Mouse (Mus musculus): ENCODE measurements at regions not wholly inside any gene's neighbourhood (a gene's known extent, or its start where the extent isn't known, plus 50 kb on each side); places are given as distances from the start of the nearest gene placed in this dataset.

DNA sequence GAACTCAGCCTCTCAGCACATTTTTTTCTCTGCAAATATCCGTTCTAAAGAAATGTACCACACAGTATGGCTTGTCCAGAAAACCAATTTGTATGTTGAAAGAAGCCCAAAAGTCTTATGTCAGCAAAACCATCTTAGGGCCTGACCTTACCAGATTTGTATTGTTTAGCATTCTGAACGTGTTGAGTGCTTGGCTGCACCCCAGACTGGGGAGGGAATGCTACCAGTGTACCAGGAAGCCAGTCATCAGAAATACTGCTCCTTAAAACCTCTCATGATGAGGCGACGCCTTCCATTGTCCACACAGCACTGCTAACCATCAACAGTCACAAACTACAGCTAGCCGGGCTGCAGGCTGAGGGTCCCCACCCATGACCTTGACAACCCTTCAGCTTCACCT, 148.3 kb upstream of the Irx5 start:
- no peak for DNase-seq

DNA sequence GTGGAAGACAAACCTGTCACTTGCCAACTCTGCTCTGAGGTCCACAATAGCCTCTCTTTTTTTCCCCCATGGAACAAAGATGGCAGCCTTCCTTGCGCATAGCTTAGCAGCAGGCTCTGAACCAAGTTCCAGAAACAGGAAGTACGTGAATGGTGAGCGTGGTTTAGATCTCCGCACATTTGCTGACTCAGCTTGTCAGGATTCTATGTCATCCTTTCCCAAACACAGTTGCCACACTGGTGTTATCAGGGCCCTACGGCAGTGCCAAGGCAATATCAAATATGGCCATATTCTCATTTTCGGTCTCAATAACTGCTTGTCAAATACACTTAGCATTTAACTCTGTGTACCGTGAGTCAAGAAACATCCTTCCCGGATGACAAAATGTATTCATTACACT, 161.8 kb upstream of the Irx5 start:
- no peak for DNase-seq

DNA sequence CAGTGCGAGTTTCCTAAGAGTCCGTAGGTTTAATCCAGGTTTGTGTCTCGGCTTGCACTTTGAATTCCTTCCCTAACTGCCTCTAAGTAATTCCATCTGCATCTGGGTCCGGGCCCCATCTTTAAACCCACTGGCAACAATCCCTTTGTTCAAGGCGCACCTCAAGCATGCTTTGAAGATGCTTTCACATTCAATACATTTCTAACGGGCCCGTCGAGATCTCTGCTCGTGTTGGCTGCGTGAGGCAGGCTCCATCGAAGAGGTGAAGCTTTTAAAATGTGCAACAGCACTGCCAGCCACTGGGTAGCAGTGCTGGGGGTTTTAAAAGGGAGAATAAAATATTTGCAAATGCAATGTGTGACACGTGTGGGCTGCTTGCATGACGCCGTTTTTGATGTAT, 163.4 kb upstream of the Irx5 start:
- no peak for DNase-seq

DNA sequence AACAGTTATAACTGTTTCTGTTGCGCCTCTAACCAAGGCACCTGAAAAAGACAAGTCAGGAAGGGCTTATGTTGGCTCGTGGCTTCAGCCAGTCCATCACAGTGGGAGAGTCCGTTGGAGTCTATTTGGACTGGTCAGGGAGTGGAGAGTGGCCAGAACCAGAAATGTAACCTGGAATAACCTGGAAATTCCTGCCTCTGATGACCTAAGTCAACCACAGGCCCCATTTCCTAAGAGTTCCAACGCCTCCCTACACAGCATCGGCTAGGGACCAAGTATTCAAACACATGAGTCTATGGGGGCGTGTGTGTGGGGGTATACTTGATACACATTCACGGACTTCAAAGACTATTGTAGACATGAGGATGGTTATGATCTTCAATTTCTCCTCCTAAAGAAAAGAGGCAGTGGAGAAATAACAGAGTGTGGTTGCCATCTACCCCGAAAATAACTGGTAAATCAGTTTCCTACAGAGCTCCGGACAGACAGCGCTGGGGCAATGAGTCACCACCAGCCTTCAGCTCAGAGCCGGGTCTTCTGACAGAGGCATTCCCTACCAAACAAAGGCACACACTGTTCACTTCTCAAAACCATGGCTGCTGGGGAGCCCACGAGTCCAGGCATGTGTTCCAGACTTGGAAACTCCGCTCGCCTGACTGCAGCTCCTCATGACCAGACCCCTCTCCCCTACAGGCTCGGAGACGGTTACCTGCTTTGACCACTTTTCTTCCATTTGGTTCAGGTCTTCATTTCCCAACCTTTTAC, 167.0 kb upstream of the Irx5 start:
- no peak for DNase-seq

DNA sequence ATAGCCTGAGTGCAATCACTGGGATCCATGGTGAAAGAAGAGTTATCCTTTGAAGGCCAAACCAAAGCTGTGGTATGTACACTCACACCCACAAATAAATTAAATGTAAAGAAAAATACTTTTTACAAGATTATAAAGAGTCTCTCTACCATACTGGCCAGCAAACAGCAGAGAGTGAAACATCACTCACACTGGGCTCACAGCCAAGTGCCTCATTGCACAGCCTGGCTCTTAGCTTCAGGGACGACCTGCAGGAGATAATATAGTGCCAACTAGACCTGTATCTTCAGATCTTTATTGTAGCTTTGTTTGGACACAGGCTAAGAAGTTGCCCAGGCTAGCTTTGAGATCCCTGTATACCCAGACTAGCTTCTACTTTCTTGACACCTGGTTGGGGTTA, 174.1 kb upstream of the Irx5 start:
- no peak for DNase-seq

DNA sequence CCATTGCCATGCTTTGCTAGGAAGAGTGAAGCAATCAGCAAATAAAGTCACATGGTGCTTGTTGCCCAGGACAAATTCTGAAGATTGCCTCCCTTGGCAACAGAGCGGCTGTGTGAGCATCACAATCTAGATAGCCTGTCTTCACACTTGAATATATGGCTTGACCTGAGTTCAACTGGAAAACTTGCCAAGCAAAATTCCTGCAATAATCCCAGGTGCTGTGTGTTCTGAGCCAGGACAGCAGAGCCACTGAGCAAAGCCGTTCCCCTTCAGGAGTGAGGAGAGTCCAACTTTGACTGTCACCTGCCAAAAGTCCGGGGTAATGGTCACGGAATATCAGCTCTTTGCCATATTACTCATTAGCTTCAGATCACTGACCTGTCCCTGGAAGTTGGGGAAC, 176.8 kb upstream of the Irx5 start:
- no peak for DNase-seq

DNA sequence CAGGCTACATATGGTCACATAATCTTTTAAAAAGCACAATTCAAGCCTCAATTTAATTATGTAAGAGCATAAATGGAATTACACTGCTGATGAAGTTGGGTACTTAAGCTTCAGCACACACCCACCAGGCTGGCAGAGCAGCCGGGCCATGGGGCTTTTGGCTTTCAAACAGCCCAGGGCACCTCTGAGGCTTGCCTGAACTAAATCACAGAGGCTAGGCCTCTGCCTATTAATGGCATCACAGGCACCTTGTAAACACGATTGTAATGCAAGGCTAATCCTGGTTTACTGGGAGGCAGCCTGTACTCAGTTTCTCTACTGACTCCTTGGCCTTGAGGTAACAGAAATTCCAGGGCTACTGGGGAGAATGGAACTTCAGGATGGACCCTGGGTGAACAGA, 178.1 kb upstream of the Irx5 start:
- no peak for DNase-seq

DNA sequence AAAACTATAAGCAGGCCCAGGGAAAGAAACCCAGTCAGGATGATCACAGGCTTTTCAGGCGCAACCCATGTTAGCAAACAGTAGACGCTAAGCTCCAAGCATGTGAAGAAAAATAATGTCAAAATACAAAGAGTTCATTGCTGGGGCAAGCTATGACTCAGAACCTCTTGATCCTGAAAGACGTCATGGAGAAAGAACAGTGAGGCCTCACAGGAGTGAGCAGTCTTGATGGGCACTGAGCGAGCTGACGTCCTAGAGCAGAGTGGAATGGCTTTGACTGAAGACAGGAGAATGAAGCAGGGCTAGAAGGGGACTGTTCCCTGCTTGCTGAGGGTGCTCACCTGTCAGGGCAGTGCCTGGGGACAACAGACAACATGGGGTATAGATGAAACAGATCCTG, 181.3 kb upstream of the Irx5 start:
- DNase-seq: no peak

DNA sequence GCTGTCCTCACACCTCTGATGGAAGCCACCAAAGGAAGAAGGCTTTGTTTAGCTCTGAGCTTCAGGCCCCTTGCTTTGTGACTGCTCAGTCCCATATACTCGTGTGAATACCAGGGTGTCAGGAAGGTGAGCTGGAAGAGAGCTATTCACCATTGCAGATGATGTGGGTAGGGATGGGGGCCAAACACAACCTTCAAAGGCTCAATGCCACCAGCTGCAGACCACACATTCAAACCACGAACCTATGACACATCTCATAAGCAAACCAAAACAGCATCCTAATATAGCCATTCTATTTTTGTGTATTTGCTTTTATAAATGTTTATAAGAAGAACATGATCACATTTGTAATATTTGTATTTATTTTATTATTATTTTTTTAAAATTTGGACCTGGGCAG, 183.3 kb upstream of the Irx5 start:
- no peak for DNase-seq

DNA sequence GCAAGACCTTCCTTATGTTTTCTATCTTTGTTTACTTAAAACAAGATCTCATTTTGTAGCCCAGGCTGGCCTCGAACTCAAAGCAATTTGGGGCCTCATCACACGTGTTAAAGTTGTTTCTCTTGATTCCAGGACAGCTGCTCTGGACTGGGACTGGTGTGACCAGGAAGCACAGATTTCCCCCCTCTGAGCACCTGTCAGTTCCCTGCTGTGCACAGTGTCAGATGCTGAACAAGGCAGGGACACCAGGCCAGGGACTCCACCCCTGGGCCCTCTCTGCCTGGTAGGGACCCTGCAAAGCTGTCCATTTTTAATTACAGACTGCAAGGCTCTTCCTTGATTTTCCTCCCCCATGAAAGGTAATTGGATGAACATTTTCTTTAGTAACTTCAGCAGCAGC, 185.8 kb upstream of the Irx5 start:
- DNase-seq: no peak

DNA sequence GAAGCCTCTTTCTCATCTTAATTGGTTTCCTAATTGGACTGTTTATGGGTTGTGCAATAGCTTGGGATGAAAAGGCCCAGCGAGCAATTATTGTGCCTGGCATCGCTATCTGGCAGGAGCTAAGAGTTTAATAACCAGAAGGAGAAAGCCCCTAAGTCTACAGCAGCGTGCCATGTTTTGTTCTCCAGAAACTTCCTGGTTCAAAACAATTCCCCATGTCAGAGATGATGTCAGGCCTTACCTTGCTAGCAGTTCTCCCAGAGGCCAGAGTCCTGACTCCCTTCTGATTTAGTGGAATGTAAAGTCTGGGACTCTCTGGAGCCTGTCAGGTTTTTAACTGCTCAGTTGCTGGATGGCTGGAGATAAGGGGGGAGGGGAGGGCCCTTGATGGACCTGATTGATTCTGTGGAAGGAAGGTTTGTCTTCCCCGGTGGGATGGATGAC, 190.1 kb upstream of the Irx5 start:
- DNase-seq: no peak

DNA sequence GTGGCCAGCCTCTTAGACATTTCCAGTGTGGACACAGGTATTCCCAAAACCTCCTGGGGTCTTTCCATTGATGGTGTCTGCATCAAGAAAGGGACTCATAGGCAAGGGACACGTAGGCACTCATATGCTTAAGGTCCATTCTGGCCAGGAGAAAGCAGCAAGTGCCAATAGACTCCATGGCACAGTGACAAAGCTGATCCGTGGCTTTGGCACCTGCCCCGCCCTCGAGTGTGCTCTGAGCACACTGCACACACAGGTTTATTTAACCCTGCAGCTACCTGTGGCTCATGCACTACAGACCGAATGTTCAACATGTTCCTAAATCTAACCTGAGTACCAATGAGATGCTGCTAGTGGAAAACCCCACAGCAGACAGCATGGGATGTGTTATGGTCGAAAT, 192.1 kb upstream of the Irx5 start:
- DNase-seq: no peak

DNA sequence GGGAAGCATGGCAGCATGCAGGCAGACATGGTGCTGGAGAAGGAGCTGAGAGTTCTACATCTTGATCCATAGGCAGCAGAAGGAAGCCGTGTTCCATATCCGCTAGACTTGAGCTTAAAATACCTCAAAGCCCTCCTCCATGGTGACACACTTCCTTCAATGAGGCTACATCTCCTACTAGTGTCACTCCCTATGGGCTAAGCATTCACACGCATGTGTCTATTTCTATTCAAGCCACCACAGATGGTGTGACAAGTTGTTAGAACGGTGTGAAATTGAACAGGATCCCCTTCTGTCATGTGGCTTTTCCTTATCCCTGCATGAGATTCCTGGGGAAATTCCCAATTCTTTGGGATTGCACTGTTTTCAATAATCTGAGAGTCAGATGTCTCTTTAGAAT, 192.9 kb upstream of the Irx5 start:
- DNase-seq: no peak

DNA sequence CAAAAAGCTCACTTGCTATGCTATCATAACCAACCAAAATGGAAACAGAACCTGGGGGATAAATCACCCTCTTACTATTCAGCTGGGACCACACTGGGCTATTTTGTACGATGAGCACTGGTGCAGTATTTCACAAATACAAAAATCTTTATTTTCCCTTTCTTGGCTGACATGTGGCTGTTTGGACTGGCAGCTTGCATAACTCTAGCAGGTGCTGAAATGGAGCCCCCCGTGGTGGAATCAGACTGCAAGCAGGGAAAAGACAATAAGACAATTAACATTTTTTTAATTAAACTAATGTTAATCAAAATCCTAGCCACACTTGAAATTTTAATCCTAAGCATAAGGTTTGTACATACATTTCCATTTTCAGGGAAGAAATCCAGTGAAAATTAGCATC, 196.4 kb upstream of the Irx5 start:
- DNase-seq: no peak

DNA sequence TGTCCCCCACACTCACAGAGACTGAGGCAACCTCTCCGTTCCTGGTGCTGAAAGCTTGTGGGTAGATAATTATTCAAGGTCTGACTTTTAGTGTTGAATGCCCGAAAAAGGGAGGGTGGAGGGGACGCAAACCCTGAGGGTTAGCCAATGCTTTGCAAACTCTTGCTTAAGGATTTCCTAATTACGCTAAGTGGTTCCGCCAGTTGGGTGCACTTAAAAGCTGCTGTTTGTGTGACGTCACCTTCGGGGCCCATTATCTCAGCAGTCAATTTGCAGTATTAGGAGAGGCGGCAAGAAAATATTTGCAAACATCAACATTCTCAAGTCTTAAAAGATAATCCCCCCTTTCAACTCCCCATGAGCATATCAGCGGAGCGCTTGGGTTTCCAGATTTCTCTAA, 199.2 kb upstream of the Irx5 start:
- DNase-seq: no peak

DNA sequence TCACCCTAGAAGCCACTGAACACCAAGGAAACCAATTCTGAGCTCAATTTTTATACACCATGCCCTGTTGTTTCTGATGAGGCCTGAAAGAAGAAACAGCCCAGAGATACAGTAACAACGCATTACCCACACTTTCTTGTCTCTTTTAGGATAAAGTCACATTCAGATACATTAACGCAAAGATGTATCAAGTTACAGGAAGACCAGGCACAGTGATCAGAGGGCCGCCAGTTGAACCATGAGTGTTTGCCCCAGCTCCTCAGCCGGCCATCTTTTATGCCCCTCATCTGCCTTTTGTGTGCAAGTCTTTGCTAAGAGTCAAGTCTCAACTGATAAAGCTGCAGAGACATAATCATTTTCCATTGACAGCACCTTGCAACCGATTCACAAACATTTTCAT, 204.9 kb upstream of the Irx5 start:
- no peak for DNase-seq

DNA sequence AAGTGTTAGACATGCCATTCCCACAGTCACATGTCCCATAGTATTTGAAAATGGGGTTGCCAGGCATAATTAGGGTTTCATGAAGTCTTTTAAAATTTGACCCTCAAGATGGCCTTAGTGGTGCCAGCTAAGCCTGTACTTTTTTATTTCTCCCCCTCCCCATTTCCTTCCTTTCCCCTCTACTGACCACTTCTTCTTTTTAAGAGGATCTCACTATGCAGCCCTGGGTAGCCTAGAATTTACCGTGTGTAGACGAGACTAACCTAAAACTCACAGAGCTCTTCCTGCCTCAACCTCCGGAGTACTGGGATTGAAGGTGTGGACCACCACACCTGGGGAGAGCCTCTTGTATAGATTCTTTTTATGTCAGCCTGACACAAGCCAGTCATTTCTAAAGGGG, 209.8 kb upstream of the Irx5 start:
- no peak for DNase-seq

DNA sequence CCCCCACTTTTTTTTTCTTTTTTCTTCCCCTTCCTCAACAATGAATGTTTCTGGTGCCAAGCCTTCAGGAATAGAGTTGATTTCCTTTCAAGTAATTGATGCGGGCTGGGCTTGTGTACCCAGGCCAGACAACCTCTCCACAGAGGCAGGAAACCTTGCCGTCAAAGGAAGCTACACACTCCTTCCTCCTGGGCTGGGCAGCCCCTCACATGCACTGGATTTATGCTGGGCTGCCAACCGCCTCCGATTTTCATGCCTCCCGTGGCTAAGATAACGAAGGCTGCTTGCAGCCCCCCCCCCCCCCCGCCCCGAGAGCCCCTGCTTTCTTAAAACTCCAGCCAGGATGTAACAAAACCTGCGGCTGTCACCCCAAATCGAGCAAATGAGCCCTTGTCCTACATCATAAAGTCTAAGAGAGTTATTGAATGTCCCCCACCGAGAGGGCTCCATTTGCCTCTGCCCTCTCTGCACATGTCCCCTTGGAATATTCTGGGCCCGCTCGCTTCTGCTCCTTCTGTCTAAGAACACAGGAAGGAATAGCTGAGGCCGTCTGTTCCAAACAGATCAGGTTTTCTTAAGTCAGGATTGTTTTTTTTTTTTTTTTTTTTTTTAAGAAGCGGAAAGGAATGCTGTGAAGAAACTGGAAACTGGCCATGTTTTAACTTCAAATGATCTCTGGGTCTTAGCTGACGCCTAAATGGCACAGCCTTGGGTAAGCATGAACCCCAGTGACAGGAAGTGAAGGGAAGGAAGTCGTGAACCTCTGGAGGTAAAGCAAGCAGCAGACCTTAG, 220.1 kb upstream of the Irx5 start:
- DNase-seq: no peak

DNA sequence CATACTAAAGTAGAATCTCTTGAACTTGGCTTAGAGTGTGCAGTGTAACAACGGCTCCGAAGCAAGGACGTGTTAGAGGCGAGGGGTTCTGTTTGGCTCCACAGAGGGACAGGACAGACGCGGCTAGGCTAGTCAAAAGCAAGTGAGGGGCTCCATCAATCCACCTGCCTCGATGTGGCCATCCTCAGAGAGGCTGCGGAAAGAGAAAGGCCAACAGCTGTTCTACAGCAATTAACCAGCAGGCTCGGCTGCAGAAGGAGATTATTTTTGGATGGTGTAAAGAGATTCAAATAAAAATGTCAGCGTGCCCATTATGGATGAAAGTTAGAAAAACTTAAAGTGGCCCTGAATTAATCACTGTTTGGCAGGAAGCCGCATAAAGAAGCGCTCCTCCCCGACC, 221.0 kb upstream of the Irx5 start:
- DNase-seq: no peak

DNA sequence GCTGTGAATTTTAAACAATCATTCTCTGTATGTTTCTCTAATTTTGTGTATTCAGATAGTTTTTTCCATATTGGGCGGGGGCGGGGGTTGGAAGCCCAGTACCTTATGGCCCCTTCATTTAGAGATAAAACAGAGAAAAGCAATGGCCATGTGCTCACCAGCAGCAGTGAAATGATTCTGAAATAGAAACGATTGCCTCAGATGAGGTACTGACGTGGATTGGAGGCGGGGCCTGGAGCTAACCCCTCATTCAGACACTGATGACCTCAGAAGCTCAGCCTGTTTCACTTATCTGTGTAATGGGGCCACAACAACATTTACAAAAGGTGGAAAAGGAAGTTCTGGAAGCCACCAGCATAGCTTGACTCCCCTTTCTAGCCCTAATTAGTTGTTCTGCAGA, 223.0 kb upstream of the Irx5 start:
- DNase-seq: no peak

DNA sequence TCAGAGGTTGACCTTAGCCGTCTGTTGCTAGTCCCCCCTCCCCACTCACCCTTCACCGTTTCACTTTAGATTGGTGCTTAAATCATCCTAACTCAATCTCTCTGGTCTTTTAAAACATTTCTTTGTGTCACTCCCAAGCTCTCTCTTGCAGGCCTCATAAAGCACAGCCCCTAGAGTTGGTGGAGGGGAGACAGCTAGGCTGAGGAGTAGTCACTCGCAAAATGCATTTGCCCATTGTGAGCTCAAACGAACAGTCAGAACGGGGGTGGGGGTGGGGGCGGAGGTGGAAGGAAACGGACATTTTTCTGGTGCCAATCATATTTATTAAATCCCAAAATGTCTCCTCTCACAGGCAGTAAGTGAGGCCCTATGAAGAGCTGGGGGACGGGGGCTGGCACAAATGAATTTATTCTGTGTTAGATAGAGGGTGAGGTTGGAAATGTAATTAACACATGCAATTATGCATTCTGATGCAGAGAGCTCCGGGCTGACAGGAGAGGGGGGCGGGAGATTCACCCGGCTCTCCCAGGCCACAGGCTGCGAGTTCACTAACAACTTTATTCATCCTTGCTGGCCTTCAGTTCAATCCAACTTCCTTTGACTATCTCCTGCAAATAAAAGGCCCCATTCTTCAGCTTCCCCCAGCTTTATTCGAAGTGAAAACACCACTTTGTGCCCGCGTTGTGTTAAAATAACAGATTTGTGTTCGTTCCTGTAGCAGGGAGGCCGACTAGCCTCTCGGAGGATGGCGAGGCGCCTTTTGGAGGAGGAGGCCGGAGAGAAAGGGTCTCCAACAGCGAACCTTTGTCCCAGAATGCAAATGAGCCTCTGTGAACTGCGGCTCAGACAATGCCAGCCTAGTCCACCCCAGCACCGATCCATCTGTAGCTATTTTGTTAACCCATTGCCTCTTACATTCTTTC, 223.7 kb upstream of the Irx5 start:
- no peak for DNase-seq

DNA sequence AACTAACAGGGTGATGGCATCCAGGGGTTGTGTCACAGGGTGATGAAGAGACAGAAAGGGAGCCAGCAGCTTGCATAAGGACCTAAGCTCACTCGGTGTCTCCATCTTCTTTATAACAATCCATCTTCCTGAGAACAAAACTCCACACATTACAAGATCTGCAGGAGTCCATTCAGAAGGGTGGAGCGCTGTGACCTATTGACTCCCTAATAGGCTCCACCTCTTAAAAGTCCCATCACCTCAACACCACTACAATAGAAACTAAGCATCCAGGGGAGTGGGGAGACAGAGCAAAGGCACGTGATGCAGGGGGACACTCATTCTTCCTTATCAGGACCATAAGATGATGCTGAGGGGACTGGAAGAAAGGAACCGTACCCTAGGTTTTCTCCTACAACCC, 224.5 kb upstream of the Irx5 start:
- DNase-seq: no peak

DNA sequence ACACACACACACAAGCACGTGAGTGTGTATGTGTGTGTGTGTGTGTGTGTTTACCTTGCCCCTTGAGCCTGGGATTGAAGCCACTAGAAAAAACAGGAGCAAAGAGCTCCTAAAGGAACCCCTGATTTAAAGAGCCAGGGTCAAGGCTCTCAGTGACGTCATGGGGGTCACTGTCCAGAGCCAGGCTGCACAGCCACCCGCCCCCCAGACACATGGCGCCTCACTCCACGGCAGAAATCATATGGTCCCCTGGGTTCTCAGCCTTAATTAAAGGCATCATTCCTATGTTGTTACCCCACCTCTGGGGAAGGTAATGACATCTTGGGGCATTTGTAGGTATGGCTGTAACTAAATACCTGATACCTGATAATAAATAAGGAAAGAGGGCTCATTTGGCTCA, 224.9 kb upstream of the Irx5 start:
- no peak for DNase-seq
